Mouse (Mus musculus) gastrocnemius, adult 8-10 months (tissue): Measurements from ENCODE around the gene Bnc2. TPM values are rescaled to one million over a fixed set of nuclear protein-coding genes. Genes with fewer than 3 reads are reported as not detected.

Source experiments
- DNase-seq, 2 experiments: peaks; one replicate each; pipeline ENCODE4 v3.0.0; 2022; ENCODE audit warnings: low spot score in 2 of 2
- total RNA-seq, 4 experiments: library from RNA; stranded (reverse); gene quantifications; 2 replicates each; pipeline ENCODE4 v1.2.4; 2022

The Bnc2 gene
- total RNA-seq, 4 experiments from 2014 or later = 6.2 to 17.1 (median 8.5) TPM

GRCm38 (mm10) chr4:84510466-84510865 lies 164.6 kb downstream of the Bnc2 start:
- no peak for DNase-seq

- no peak for DNase-seq
These were observed 167.5 kb downstream of the Bnc2 start for GRCm38 (mm10) chr4:84507551-84507950.

GRCm38 (mm10) chr4:84502581-84503269 lies 172.3 kb downstream of the Bnc2 start:
- no peak for DNase-seq

GRCm38 (mm10) chr4:84500796-84501349 lies 174.2 kb downstream of the Bnc2 start:
- no peak for DNase-seq

- no peak for DNase-seq
These were observed 174.8 kb downstream of the Bnc2 start for GRCm38 (mm10) chr4:84500259-84500658.

GRCm38 (mm10) chr4:84498469-84498868 lies 176.6 kb downstream of the Bnc2 start:
- no peak for DNase-seq

GRCm38 (mm10) chr4:84488323-84488722 lies 186.8 kb downstream of the Bnc2 start:
- DNase-seq = no peak

GRCm38 (mm10) chr4:84482680-84483079 lies 192.4 kb downstream of the Bnc2 start:
- DNase-seq = no peak

GRCm38 (mm10) chr4:84472643-84473042 lies 202.4 kb downstream of the Bnc2 start:
- no peak for DNase-seq

GRCm38 (mm10) chr4:84470106-84470885 lies 204.8 kb downstream of the Bnc2 start:
- no peak for DNase-seq

GRCm38 (mm10) chr4:84469400-84469799 lies 205.7 kb downstream of the Bnc2 start:
- DNase-seq = no peak

- no peak for DNase-seq
These were observed 207.4 kb downstream of the Bnc2 start for GRCm38 (mm10) chr4:84467722-84468121.

GRCm38 (mm10) chr4:84458218-84458560 lies 216.9 kb downstream of the Bnc2 start:
- DNase-seq = no peak

GRCm38 (mm10) chr4:84457512-84458217 lies 217.4 kb downstream of the Bnc2 start:
- DNase-seq = peak in 1 of 2 experiments; percentile 12

- DNase-seq = no peak
These were observed 218.2 kb downstream of the Bnc2 start for GRCm38 (mm10) chr4:84456853-84457249.

- DNase-seq = no peak
These were observed 218.8 kb downstream of the Bnc2 start for GRCm38 (mm10) chr4:84456198-84456852.

- DNase-seq = no peak
These were observed 220.6 kb downstream of the Bnc2 start for GRCm38 (mm10) chr4:84454493-84454892.

GRCm38 (mm10) chr4:84453586-84453985 lies 221.5 kb downstream of the Bnc2 start:
- DNase-seq = no peak

- no peak for DNase-seq
These were observed 222.4 kb downstream of the Bnc2 start for GRCm38 (mm10) chr4:84452642-84453041.

- no peak for DNase-seq
These were observed 225.6 kb downstream of the Bnc2 start for GRCm38 (mm10) chr4:84449246-84450005.

- DNase-seq = no peak
These were observed 241.8 kb downstream of the Bnc2 start for GRCm38 (mm10) chr4:84433324-84433723.
